Mouse (Mus musculus) liver, embryonic 12.5 days (tissue): ENCODE results near the gene Gm9745. TPM values are rescaled to one million over a fixed set of nuclear protein-coding genes. Genes with fewer than 3 reads are reported as not detected.
"Not testable (repeated sequence)": the region's sequence is repeated elsewhere in the genome, so short reads cannot be mapped to it uniquely, and the experiment has no call there.

ENCODE experiments used
- ATAC-seq: fragments of 200-750 bp; cut with Nextera tagmentation; 2 replicates; pipeline ENCODE4 v1.8.0; 2017; ENCODE audit warnings: moderate number of reproducible peaks, mild to moderate bottlenecking, moderate library complexity
- H3K27ac ChIP-seq: fragments of 300-500 bp; sonication (generic); 2 replicates; pipeline ENCODE4 v1.5.1; 2016; ENCODE audit warnings: mild to moderate bottlenecking
- H3K27me3 ChIP-seq: fragments of 300-500 bp; sonication (generic); replicated peaks from 2 replicates; pipeline ENCODE4 v1.6.1; 2016; ENCODE audit warnings: mild to moderate bottlenecking, moderate library complexity
- H3K36me3 ChIP-seq: fragments of 300-500 bp; sonication (generic); 2 replicates; pipeline ENCODE4 v1.6.1; 2016; ENCODE audit warnings: mild to moderate bottlenecking, moderate library complexity
- H3K4me1 ChIP-seq: fragments of 300-500 bp; sonication (generic); 2 replicates; pipeline ENCODE4 v1.6.1; 2016
- H3K4me2 ChIP-seq: fragments of 300-500 bp; sonication (generic); 2 replicates; pipeline ENCODE4 v1.6.1; 2016; ENCODE audit warnings: mild to moderate bottlenecking, moderate library complexity
- H3K4me3 ChIP-seq: fragments of 300-500 bp; sonication (generic); 2 replicates; pipeline ENCODE4 v1.5.1; 2016; ENCODE audit warnings: mild to moderate bottlenecking, moderate library complexity
- H3K9ac ChIP-seq: fragments of 300-500 bp; sonication (generic); 2 replicates; pipeline ENCODE4 v1.6.1; 2016; ENCODE audit warnings: mild to moderate bottlenecking, moderate library complexity
- H3K9me3 ChIP-seq: fragments of 300-500 bp; sonication (generic); replicated peaks from 2 replicates; pipeline ENCODE4 v1.6.1; 2016; ENCODE audit warnings: mild to moderate bottlenecking, moderate library complexity
- WGBS: fragments of 180-500 bp; shearing (Covaris S2); methylation state at CpG from one replicate; pipeline ENCODE4 v1.1.7; 2016; ENCODE audit not compliant: insufficient replicate concordance; 5-methylcytosine and 5-hydroxymethylcytosine counted together
- polyA plus RNA-seq: library from polyadenylated mRNA; unstranded; fragments of >200 nt; fragmentation: Nextera tagmentation; extraction: Ambion mirVana; gene quantifications from 2 replicates; pipeline ENCODE4 v1.2.1, GENCODE M21; 2016

The Gm9745 gene
- not detected in 2 replicates for polyA plus RNA-seq

DNA sequence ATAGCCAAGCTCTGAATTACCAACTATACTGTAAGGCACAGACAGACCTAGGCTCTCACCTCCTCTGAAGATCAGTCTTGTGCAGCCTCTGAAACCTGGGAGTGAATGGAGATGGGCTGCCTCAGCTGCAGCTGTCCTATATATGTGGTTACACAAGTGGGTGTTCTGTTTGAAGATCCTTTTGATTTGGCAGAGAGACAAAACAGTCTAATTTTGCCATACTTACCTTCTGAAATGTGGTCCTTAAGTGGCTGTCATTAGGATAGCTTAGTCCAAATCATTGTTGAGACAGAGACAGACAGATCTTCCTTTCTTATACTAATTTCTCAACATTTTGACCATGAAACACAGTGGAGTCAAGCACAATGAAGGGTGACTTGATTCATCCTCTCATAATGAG, at the start of gene Gm9745:
Gene Gm9745 (minus strand): TSS at position 101 of the 400 bp plus-strand sequence.
- not testable (repeated sequence) for H3K9ac ChIP-seq, H3K4me1 ChIP-seq, H3K27ac ChIP-seq, H3K9me3 ChIP-seq, ATAC-seq, H3K4me2 ChIP-seq, H3K36me3 ChIP-seq, H3K27me3 ChIP-seq, H3K4me3 ChIP-seq

DNA sequence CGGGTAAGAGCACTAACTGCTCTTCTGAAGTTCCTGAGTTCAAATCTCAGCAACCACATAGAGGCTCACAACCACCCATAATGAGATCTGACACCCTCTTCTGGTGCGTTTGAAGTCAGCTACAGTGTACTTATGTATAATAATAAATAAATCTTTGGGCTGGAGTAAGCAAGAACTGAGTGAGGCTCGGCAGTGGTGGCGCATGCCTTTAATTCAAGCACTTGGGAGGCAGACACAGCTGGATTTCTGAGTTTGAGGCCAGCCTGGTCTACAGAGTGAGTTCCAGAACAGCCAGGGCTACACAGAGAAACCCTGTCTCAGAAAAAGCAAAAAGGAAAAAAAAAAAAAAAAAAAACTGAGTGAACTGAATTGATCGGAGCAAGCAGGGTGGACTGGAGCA, 49.2 kb upstream of the Gm9745 start:
- WGBS = 75% methylated on average over 5 of the region's 5 CpGs
- Histone ChIP-seq H3K9ac (peak overlapping the region; percentile 90; the same call in 1 of the 2 replicates), H3K4me2 (peak overlapping the region; percentile 80), H3K4me3 (peak overlapping the region; percentile 87; the same call in 1 of the 2 replicates), H3K27ac (peak overlapping the region; percentile 93), H3K4me1 (peaks cover 44% of the 10 kb centered on the region)
- H3K36me3 ChIP-seq, H3K27me3 ChIP-seq, ATAC-seq, H3K9me3 ChIP-seq: not testable (repeated sequence)

DNA sequence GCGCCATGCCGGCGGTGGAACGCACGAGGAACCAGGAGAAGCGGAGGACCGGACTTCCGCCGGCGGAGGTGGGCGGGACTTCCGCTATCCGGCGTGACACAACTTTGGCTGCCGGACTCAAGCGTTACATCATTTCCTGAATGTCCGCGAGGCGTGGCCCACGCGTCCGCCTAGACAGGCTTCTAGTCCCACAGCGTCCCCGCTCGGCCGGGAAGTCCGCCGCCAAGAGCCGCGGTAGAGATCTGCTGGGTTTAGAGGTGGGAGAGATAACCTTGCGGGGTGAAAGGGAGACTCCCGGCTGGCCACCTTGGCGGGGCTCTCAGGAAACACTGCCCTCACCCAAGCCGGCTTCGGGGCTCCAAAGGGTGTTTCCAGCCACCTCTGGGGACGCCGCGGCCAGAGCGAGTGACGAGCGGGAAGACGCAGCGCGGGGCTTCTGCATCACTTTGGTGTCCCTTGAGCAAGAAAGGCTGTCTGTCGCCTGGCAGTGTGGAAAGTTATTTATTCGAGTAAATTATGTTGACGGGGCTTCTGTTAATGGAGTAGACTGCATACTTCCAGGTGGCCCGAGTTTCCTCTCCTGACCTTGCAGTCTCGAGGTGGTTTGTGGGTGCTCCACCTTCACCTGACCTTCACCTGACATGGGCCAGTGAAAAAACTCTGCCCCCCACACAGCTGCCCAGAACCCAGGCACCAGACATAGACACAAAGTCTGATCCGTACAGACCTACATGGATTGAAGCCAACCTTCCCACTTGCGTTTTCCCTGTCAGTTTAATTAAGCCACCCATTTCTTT, 48.2 kb upstream of the Gm9745 start, which contains the start of gene Gtpbp4:
Gene Gtpbp4 (minus strand): TSS at position 94 of the 797 bp plus-strand sequence.
- H3K4me3 ChIP-seq = peak within 1 kb of the TSS; percentile 87
- peak within 1 kb of the TSS; percentile 80 for H3K4me2 ChIP-seq
- peaks cover 44% of the 10 kb centered on the region for H3K4me1 ChIP-seq
- WGBS = 1% methylated on average over 51 of the region's 51 CpGs
- peak within 1 kb of the TSS; percentile 90 for H3K9ac ChIP-seq
- ATAC-seq = peak; percentile 95
- peak within 1 kb of the TSS; percentile 93 for H3K27ac ChIP-seq
- H3K36me3 ChIP-seq = peaks cover 13% of the 10 kb centered on the region
- H3K27me3 ChIP-seq = no peaks in the 10 kb centered on the region
- H3K9me3 ChIP-seq = no peaks in the 10 kb centered on the region

DNA sequence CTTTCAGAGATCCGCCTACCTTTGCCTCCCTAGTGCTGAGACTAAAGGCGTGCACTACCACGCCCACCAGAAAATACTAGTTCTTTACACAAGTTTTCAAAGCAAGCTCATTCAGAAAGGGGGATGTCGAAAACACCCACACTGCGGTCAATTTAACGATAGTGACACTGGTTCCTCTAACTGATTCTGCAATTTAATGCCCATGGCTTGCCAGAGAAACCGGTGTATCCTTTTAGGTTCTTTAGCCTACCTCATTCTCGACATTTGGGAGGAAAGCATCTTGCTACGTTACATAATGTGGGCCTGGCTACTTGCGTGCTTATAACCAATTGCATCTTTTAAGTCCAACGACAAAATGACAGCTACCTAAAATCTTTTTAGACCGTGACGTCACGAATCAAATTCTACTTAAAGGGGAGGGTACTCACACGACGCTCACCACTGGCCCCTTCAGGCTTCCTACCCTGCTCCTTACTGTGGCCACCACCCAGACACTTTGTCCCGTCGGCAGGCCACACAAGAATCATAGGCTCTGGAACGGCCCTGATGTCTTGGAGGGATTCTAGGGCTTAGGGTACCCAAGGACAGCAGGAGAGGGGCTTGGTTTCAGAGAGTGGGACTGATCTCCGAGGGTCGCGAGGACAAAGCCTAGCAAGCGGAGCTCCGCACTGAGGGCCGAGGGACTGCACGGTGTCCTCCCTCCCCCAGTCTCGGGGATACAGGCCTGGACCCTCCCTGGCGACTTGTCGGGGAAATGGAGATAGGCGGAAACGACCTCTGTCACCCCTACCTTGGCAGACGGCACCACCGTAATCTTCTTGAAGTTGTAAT, 47.3 kb upstream of the Gm9745 start:
- peak overlapping the region; percentile 63 for H3K27ac ChIP-seq
- ATAC-seq = peak; percentile 23
- H3K36me3 ChIP-seq = peaks cover 21% of the 10 kb centered on the region
- H3K9me3 ChIP-seq = no peaks in the 10 kb centered on the region
- peak overlapping the region; percentile 90 for H3K9ac ChIP-seq
- H3K27me3 ChIP-seq = no peaks in the 10 kb centered on the region
- H3K4me2 ChIP-seq = peak overlapping the region; percentile 80
- H3K4me3 ChIP-seq = peak overlapping the region; percentile 87
- WGBS = under 1% methylated on average over 33 of the region's 33 CpGs
- peaks cover 44% of the 10 kb centered on the region for H3K4me1 ChIP-seq

DNA sequence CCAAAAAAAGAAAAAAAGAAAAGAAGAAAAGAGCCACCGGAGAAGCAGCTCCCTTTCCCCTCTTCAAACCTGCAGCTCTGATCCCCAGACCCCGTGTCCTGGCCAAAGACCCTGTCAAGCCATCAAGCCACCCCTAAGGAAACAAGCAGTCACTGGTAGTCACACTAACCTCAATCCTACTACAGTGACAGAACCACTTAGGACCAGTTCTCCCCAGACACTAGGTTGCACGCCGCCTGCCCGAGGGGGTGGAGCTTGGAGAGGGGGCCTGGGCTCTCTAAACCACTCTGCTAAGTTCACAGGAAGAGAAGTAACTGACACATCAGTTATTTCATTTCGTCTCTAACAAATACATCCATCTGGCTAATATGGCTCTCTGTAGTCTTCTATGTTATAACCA, 44.2 kb upstream of the Gm9745 start:
- H3K4me1 ChIP-seq = peaks cover 27% of the 10 kb centered on the region
- no peaks in the 10 kb centered on the region for H3K9me3 ChIP-seq
- H3K27me3 ChIP-seq = no peaks in the 10 kb centered on the region
- no peak for ATAC-seq
- 78% methylated on average over 6 of the region's 6 CpGs for WGBS
- H3K27ac ChIP-seq = no peak overlapping the region
- no peak overlapping the region for H3K4me2 ChIP-seq
- no peak overlapping the region for H3K4me3 ChIP-seq
- H3K36me3 ChIP-seq = peaks cover 52% of the 10 kb centered on the region
- H3K9ac ChIP-seq = no peak overlapping the region

DNA sequence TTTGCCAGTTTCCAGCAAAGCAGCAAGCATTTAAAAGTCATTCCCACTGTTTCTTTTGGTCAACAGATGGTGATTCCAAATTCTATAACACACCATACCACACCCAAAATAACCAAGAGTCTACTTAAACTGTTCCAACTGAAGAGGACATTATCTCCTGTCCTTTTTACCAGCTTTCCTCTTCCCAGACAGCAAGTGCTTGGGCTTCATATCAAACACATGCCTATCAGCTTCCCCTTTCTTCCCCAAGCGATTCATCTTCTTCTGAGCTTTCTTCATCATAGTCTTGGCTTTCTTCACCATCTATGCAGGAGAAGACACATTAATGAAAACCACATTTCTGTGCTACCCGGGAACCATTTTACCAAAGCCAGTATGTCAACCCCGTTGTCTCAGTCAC, 24.9 kb upstream of the Gm9745 start:
- Histone ChIP-seq H3K36me3 (peaks cover 94% of the 10 kb centered on the region), H3K4me2 (no peak overlapping the region), H3K9me3 (no peaks in the 10 kb centered on the region), H3K27ac (no peak overlapping the region), H3K4me1 (no peaks in the 10 kb centered on the region), H3K27me3 (no peaks in the 10 kb centered on the region), H3K4me3 (no peak overlapping the region), H3K9ac (no peak overlapping the region)
- 67% methylated on average over 3 of the region's 3 CpGs for WGBS
- ATAC-seq = no peak

DNA sequence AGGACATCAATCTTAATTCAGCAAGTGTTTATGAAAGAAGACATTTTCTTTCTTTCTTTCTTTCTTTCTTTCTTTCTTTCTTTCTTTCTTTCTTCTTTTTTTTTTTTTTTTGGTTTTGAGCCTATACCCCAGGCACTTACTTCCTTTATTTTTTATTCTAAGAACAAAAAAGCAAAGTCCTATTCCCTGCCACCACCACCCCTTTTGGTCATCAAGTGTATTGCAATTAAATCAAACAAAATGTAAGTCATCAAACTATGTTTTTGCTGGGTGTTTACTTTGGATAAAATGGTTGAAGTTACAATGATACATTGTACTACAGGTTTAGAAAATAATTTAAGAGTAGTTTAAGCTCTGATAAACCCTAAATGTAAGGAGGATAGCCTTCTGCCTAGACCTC, 24.3 kb upstream of the Gm9745 start:
- Histone ChIP-seq H3K4me2 (no peak overlapping the region), H3K27ac (no peak overlapping the region), H3K36me3 (peaks cover 94% of the 10 kb centered on the region), H3K9ac (no peak overlapping the region), H3K4me1 (no peaks in the 10 kb centered on the region), H3K9me3 (no peaks in the 10 kb centered on the region), H3K27me3 (no peaks in the 10 kb centered on the region), H3K4me3 (no peak overlapping the region)
- no peak for ATAC-seq

DNA sequence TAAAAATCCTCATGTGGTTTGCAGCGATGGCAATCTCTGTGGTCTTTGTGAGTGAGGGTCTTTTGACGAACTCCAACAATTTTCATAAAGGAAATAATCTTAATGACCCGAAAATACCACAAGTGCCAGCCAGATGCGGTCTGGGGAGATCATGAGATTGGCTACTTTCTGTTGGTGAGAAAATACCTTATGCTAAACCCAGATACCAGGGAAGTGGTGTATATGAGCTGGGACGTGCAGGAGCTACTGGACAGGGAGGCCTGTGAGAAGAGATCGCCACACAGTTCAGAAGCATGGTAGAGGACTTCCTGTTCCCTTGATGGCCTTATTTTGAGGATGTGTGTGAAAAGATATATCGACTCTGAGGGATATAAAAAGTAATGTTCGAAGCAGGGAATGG, 19.7 kb upstream of the Gm9745 start:
- Histone ChIP-seq H3K9ac (no peak overlapping the region), H3K4me1 (peaks cover 11% of the 10 kb centered on the region), H3K9me3 (no peaks in the 10 kb centered on the region), H3K27ac (no peak overlapping the region), H3K36me3 (peaks cover 57% of the 10 kb centered on the region), H3K4me3 (no peak overlapping the region), H3K27me3 (no peaks in the 10 kb centered on the region), H3K4me2 (no peak overlapping the region)
- ATAC-seq = no peak
- WGBS = 70% methylated on average over 8 of the region's 8 CpGs

DNA sequence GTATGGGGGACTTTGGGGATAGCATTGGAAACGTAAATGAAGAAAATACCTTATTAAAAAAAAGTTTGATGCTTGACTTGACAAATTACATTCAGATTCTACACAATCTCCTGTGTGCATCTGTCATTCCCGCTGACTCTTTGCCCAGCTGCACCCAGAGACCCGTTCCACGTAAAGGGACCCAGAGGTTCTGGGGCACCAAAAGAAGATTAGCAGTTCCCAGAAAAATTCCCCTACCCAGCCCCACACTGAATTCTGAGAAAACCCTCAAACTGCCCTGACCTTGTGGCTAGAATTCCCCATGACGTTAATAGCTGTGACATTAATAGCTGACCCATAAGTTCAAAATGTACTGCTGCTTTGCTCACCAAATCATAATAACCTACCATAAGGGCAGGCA, 17.2 kb upstream of the Gm9745 start:
- WGBS = 26% methylated on average over 5 of the region's 5 CpGs
- ATAC-seq = peak; percentile 79

DNA sequence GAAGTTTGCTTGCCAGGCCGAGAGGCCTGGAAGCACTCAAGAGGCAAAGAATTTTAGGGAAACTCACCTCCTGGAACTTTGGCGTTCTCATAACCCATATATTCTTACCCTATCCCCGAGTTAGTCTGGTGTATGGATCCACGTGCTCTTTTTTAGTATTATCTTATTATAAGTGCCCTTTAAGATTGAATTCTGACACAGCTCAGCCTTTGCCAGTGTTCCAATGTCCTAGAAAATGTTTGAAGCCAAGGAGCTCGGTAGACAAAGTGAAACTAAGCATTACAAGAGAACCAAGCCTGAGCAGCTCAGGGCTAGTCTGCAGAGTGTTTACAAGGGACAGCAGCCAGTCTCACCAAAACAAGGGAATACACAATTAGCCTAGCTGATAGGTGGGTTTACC, 14.2 kb upstream of the Gm9745 start:
- not testable (repeated sequence) for H3K27ac ChIP-seq, H3K4me2 ChIP-seq, H3K27me3 ChIP-seq, H3K9ac ChIP-seq, H3K36me3 ChIP-seq, H3K4me3 ChIP-seq, H3K9me3 ChIP-seq, ATAC-seq
- peaks cover 25% of the 10 kb centered on the region for H3K4me1 ChIP-seq
- 47% methylated on average over 5 of the region's 5 CpGs for WGBS

More for the DNA sequence above, 17.2 kb upstream of the Gm9745 start:
- no peak overlapping the region for H3K4me2 ChIP-seq
- H3K27me3 ChIP-seq = no peaks in the 10 kb centered on the region
- H3K4me1 ChIP-seq = peaks cover 17% of the 10 kb centered on the region
- H3K27ac ChIP-seq = no peak overlapping the region
- H3K4me3 ChIP-seq = no peak overlapping the region
- H3K36me3 ChIP-seq = peaks cover 36% of the 10 kb centered on the region
- H3K9ac ChIP-seq = no peak overlapping the region
- no peaks in the 10 kb centered on the region for H3K9me3 ChIP-seq

DNA sequence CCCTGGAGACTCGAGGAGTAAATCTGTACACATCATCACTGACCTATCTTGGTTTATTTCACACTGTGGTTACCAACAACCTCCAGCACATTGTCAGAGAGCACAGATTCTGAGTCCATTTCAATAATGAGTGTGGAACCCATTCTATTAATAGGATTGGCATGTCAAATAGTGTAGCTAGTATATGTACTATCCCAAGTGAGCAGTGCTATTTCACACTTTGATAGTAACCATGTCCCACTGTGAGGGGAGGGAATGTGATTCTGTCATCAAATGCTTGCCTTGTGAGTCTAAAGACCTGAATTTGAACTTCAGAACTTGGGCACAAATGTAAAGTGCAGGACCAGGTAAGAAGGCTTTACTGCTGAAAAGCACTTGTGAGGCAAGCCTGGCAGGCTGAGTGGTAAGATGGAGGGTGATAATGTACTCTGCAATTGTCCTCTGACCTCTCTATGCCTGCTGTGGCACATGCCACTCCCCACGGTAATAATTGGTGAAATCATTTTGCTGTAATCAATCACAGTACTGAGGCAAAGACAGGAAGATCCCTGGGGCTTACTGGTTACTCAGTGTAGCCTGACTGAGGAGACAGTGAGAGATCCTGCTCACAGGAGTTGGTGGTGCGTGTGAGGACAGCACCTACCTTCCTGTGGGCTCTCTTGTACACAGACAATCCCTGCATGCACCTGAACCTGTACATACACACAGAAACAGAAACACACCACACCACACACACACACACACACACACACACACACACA, 13.3 kb upstream of the Gm9745 start:
- peaks cover 20% of the 10 kb centered on the region for H3K4me1 ChIP-seq
- H3K27ac ChIP-seq, H3K9ac ChIP-seq, H3K4me3 ChIP-seq, H3K27me3 ChIP-seq, ATAC-seq, H3K36me3 ChIP-seq, H3K4me2 ChIP-seq, H3K9me3 ChIP-seq: not testable (repeated sequence)
- 45% methylated on average over 3 of the region's 3 CpGs for WGBS
